Mouse (Mus musculus): ENCODE measurements at regions not wholly inside any gene's neighbourhood (a gene's known extent, or its start where the extent isn't known, plus 50 kb on each side); places are given as distances from the start of the nearest gene placed in this dataset.

GRCm38 (mm10) chr11:19619494-19619893 lies 304.7 kb upstream of the Spred2 start:
- no peak for TF ChIP-seq POLR2A (IDR thresholded peaks at IDR 0.05; ENCODE audit: low read depth, low read length)
- no peak for TF ChIP-seq CTCF (IDR thresholded peaks at IDR 0.05; ENCODE audit: borderline replicate concordance, insufficient read depth, low read length)

All from embryonic fibroblast, embryonic 13.5 days (primary cell).